Mouse (Mus musculus): ENCODE results near the gene Elk1.
A peak's percentile ranks its signal among the peaks of the same experiment; 100 is the strongest.

The Elk1 gene

GRCm38 (mm10) chrX:20950191-20950880 is at the start of gene Elk1:
Elk1 (minus strand) TSS chrX:20950608.
- peak; percentile 87 to 89 for DNase-seq

GRCm38 (mm10) chrX:20980901-20981300 is 30.5 kb upstream of the Elk1 start:
- DNase-seq, result no peak

GRCm38 (mm10) chrX:20961477-20962378 is 11.3 kb upstream of the Elk1 start, which contains the start of gene Uxt:
Uxt (minus strand) TSS chrX:20962017.
- DNase-seq, result peak; percentile 89 to 91

GRCm38 (mm10) chrX:20946055-20946454 is 4.4 kb downstream of the Elk1 start:
- DNase-seq, result peak; percentile 29 to 43

GRCm38 (mm10) chrX:20931963-20932362 is 18.4 kb downstream of the Elk1 start:
- DNase-seq, result peak; percentile 20 to 24

GRCm38 (mm10) chrX:20931364-20931763 is 19.0 kb downstream of the Elk1 start, which contains the start of gene Cfp:
Cfp (minus strand) TSS chrX:20931555.
- peak; percentile 13 to 15 for DNase-seq

- no peak for DNase-seq
Measured at GRCm38 (mm10) chrX:20929859-20930258, 20.5 kb downstream of the Elk1 start.

- DNase-seq, result no peak
Measured at GRCm38 (mm10) chrX:20924976-20925375, 25.4 kb downstream of the Elk1 start.

- DNase-seq, result no peak
Measured at GRCm38 (mm10) chrX:20923506-20923905, 26.9 kb downstream of the Elk1 start.

GRCm38 (mm10) chrX:20921366-20921765 is 29.0 kb downstream of the Elk1 start:
- no peak for DNase-seq

- DNase-seq, result peak; percentile 79 to 81
Measured at GRCm38 (mm10) chrX:20920844-20921364, 29.5 kb downstream of the Elk1 start, which contains the start of gene Syn1. Syn1 (minus strand) TSS chrX:20921004.

- DNase-seq, result no peak
Measured at GRCm38 (mm10) chrX:20920249-20920843, 30.1 kb downstream of the Elk1 start.

GRCm38 (mm10) chrX:20915075-20915474 is 35.3 kb downstream of the Elk1 start:
- DNase-seq, result no peak

- DNase-seq, result no peak
Measured at GRCm38 (mm10) chrX:20913726-20914125, 36.7 kb downstream of the Elk1 start.

- no peak for DNase-seq
Measured at GRCm38 (mm10) chrX:20910074-20910473, 40.3 kb downstream of the Elk1 start.

Measured in lung, adult 18-20 months (tissue).